Mouse (Mus musculus): ENCODE data around the gene Mcfd2.

DNA sequence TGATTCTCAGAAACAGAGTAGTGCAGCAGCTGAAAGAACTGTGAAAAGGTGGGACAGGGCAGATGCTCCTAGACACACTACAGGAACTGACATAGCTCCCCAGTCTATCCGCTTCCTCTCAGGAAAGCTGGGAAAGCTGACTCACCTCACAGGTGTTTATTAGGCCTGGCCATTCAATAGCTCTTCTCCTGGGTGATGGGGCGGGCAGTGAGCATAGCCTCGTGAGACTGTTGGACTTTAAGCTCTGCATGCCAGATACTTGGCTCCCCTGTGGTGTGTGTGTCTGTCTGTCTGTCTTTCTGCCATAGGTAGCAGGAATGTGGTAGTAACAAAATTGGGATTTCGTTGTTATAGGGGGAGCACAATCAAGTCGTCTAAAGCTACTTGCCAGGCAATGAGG is 23.6 kb upstream of the Mcfd2 start:
- no peak for TF ChIP-seq CTCF (IDR thresholded peaks at IDR 0.05; ENCODE audit: borderline replicate concordance, insufficient read depth, low read length)
- TF ChIP-seq POLR2A (IDR thresholded peaks at IDR 0.05; ENCODE audit: low read depth, low read length), result no peak
